Mouse (Mus musculus) limb, embryonic 14.5 days (tissue): Measurements from ENCODE around the gene She. TPM values are rescaled to one million over a fixed set of nuclear protein-coding genes. Genes with fewer than 3 reads are reported as not detected.

ENCODE experiments used
- ATAC-seq: fragments of 200-750 bp; cut with Nextera tagmentation; 2 replicates; pipeline ENCODE4 v1.8.0; 2017; ENCODE audit warnings: low read depth, moderate number of reproducible peaks, moderate TSS enrichment; ENCODE audit not compliant: low FRiP score
- DNase-seq: peaks from one replicate; pipeline ENCODE4 v3.0.0-alpha.2; 2015; ENCODE audit warnings: low spot score
- H3K27ac ChIP-seq: fragments of 300-500 bp; sonication (generic); replicated peaks from 2 replicates; pipeline ENCODE4 v1.5.1; 2014; ENCODE audit warnings: low read depth, mild to moderate bottlenecking, low read length, moderate library complexity, mixed read lengths
- H3K27me3 ChIP-seq: fragments of 300-500 bp; sonication (generic); 2 replicates; pipeline ENCODE4 v1.6.1; 2014; ENCODE audit warnings: low read length, mixed read lengths; ENCODE audit not compliant: control insufficient read depth, insufficient read depth
- H3K36me3 ChIP-seq: fragments of 300-500 bp; sonication (generic); 2 replicates; pipeline ENCODE4 v1.6.1; 2014; ENCODE audit warnings: mild to moderate bottlenecking, low read length, moderate library complexity, mixed read lengths; ENCODE audit not compliant: control insufficient read depth, insufficient read depth
- H3K4me1 ChIP-seq: fragments of 300-500 bp; sonication (generic); 2 replicates; pipeline ENCODE4 v1.6.1; 2014; ENCODE audit warnings: antibody characterized with exemption, low read length, mixed read lengths; ENCODE audit not compliant: control insufficient read depth, insufficient read depth
- H3K4me2 ChIP-seq: fragments of 300-500 bp; sonication (generic); replicated peaks from 2 replicates; pipeline ENCODE4 v1.6.1; 2014; ENCODE audit warnings: low read depth, mild to moderate bottlenecking, low read length, moderate library complexity; ENCODE audit not compliant: severe bottlenecking
- H3K4me3 ChIP-seq: fragments of 300-500 bp; sonication (generic); replicated peaks from 2 replicates; pipeline ENCODE4 v1.5.1; 2014; ENCODE audit warnings: low read length
- H3K9ac ChIP-seq: fragments of 300-500 bp; sonication (generic); 2 replicates; pipeline ENCODE4 v1.6.1; 2014; ENCODE audit warnings: mild to moderate bottlenecking, low read depth, low read length, moderate library complexity; ENCODE audit not compliant: severe bottlenecking
- H3K9me3 ChIP-seq: fragments of 300-500 bp; sonication (generic); 2 replicates; pipeline ENCODE4 v1.6.1; 2016; ENCODE audit warnings: low read length; ENCODE audit not compliant: control insufficient read depth
- POLR2A ChIP-seq: fragments of 200-500 bp; IDR thresholded peaks from 2 replicates; pipeline ENCODE4 v1.8.0; 2012; ENCODE audit warnings: inconsistent platforms, mild to moderate bottlenecking, moderate library complexity, borderline replicate concordance; ENCODE audit not compliant: insufficient read depth, insufficient read length; ENCODE audit errors: extremely low read depth
- WGBS: fragments of 180-500 bp; shearing (Covaris S2); extraction: QIAGEN DNeasy Blood & Tissue Kit; methylation state at CpG from one replicate; pipeline ENCODE4 v1.1.7; 2014; 5-methylcytosine and 5-hydroxymethylcytosine counted together
- polyA plus RNA-seq, 2 experiments: library from polyadenylated mRNA; depleted of rRNA in 1 of 2; stranded (reverse) in 1 of 2; unstranded in 1 of 2; fragments of >200 nt; fragmentation: Nextera tagmentation in 1 of 2; extraction: Ambion mirVana in 1 of 2; gene quantifications; 2 replicates each; pipeline versions ENCODE4 v1.2.1 to v1.2.3; 2012 to 2014

The She gene
- polyA plus RNA-seq, 2 experiments = 2.9 to 4.7 TPM

DNA sequence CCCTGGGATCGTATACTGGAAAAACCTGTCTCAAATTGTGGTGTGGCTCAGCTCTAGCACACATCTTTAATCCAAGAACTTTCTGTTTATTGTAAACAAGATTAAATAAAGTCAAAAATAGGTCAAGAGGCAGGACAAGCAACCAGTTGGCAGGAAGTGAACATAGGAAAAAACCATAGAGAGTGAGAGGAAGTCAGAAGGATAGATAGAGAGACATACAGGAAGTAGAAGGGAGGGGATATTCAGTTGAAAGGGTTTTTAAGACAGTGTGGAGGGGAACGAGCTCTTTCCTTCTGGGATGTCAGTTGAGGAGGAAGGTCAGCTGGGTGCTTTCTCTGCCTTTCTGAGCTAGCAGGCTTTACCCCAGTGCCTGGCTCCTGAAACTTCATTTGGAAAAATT lies 7.6 kb upstream of the She start:
- no peaks in the 10 kb centered on the region for H3K9me3 ChIP-seq
- no peak overlapping the region for H3K9ac ChIP-seq
- ATAC-seq (no peak), DNase-seq (no peak)
- no peak for TF ChIP-seq POLR2A
- H3K4me2 ChIP-seq = no peak overlapping the region
- H3K4me3 ChIP-seq = no peak overlapping the region
- H3K27ac ChIP-seq = no peak overlapping the region
- H3K36me3 ChIP-seq = no peaks in the 10 kb centered on the region
- no peaks in the 10 kb centered on the region for H3K4me1 ChIP-seq
- 61% methylated on average over 2 of the region's 2 CpGs for WGBS
- 0 out of 2 replicates have a peak, but pooled peaks cover 2% of the 10 kb centered on the region for H3K27me3 ChIP-seq

- Histone ChIP-seq H3K27me3 (peaks cover 29% of the 10 kb centered on the region), H3K9ac (no peak overlapping the region), H3K9me3 (no peaks in the 10 kb centered on the region), H3K4me2 (no peak overlapping the region), H3K4me3 (no peak overlapping the region), H3K36me3 (no peaks in the 10 kb centered on the region), H3K27ac (no peak overlapping the region), H3K4me1 (no peaks in the 10 kb centered on the region)
- WGBS = 72% methylated on average over 3 of the region's 3 CpGs
- no peak for ATAC-seq
- DNase-seq = no peak
- no peak for TF ChIP-seq POLR2A
These were observed 4.9 kb upstream of the She start for GRCm38 (mm10) chr3:89826295-89826694.

- no peaks in the 10 kb centered on the region for H3K9me3 ChIP-seq
- no peak for ATAC-seq
These were observed 4.2 kb downstream of the She start for GRCm38 (mm10) chr3:89835362-89835761.

GRCm38 (mm10) chr3:89842258-89842657 lies 11.1 kb downstream of the She start:
- Histone ChIP-seq H3K36me3 (no peaks in the 10 kb centered on the region), H3K9me3 (no peaks in the 10 kb centered on the region), H3K27ac (no peak overlapping the region), H3K4me2 (no peak overlapping the region), H3K4me1 (no peaks in the 10 kb centered on the region), H3K27me3 (no peaks in the 10 kb centered on the region), H3K9ac (no peak overlapping the region), H3K4me3 (no peak overlapping the region)
- no peak for ATAC-seq
- DNase-seq = no peak
- WGBS = 74% methylated on average over 4 of the region's 4 CpGs
- TF ChIP-seq POLR2A = no peak

More at GRCm38 (mm10) chr3:89835362-89835761, 4.2 kb downstream of the She start:
- Histone ChIP-seq H3K4me2 (no peak overlapping the region), H3K4me3 (no peak overlapping the region), H3K4me1 (no peaks in the 10 kb centered on the region), H3K9ac (no peak overlapping the region), H3K27ac (no peak overlapping the region), H3K36me3 (no peaks in the 10 kb centered on the region), H3K27me3 (peaks cover 33% of the 10 kb centered on the region)
- WGBS = 41% methylated on average over 8 of the region's 8 CpGs
- TF ChIP-seq POLR2A = no peak
- DNase-seq = no peak

- Histone ChIP-seq H3K27ac (no peak overlapping the region), H3K9me3 (no peaks in the 10 kb centered on the region), H3K9ac (no peak overlapping the region), H3K4me1 (no peaks in the 10 kb centered on the region), H3K4me2 (no peak overlapping the region), H3K4me3 (no peak overlapping the region), H3K36me3 (no peaks in the 10 kb centered on the region), H3K27me3 (no peaks in the 10 kb centered on the region)
- ATAC-seq (no peak), DNase-seq (no peak)
- no peak for TF ChIP-seq POLR2A
- WGBS = 61% methylated on average over 9 of the region's 9 CpGs
These were observed 12.0 kb downstream of the She start for GRCm38 (mm10) chr3:89843148-89843547.

GRCm38 (mm10) chr3:89845814-89846213 lies 14.6 kb downstream of the She start:
- no peaks in the 10 kb centered on the region for H3K36me3 ChIP-seq
- H3K27ac ChIP-seq = no peak overlapping the region
- H3K9ac ChIP-seq = no peak overlapping the region
- no peak for DNase-seq
- no peaks in the 10 kb centered on the region for H3K9me3 ChIP-seq
- no peak for TF ChIP-seq POLR2A
- H3K4me2 ChIP-seq = no peak overlapping the region
- H3K4me1 ChIP-seq = no peaks in the 10 kb centered on the region
- WGBS = 73% methylated on average over 9 of the region's 9 CpGs
- H3K4me3 ChIP-seq = no peak overlapping the region
- H3K27me3 ChIP-seq = no peaks in the 10 kb centered on the region
- no peak for ATAC-seq
